Mouse (Mus musculus) ES-E14 (cell line): ENCODE data around the gene Hirip3. TPM values are rescaled to one million over a fixed set of nuclear protein-coding genes. Genes with fewer than 3 reads are reported as not detected.

Experiments used
- DNase-seq: peaks from one replicate; pipeline ENCODE4 v3.0.0-alpha.2; 2013; ENCODE audit warnings: low read depth, low spot score
- H3K27ac ChIP-seq: 2 replicates; pipeline ENCODE4 v1.5.1; 2012; ENCODE audit warnings: low read depth, mild to moderate bottlenecking, low read length, moderate library complexity, mixed read lengths; ENCODE audit not compliant: poor library complexity, insufficient read depth, severe bottlenecking
- H3K36me3 ChIP-seq: 2 replicates; pipeline ENCODE4 v1.6.1; 2012; ENCODE audit warnings: mild to moderate bottlenecking, low read length, moderate library complexity, mixed read lengths; ENCODE audit not compliant: control insufficient read depth, poor library complexity, insufficient read depth, severe bottlenecking
- H3K4me1 ChIP-seq, 2 experiments: fragments of 150-350 bp in 1 of 2; sonication (generic) in 1 of 2; 2 replicates each; pipeline ENCODE4 v1.6.1; 2012; ENCODE audit warnings: low read length in 2 of 2, mild to moderate bottlenecking in 1 of 2, mixed read lengths in 1 of 2; ENCODE audit not compliant: control insufficient read depth in 2 of 2, insufficient read depth in 2 of 2, poor library complexity in 1 of 2
- H3K4me3 ChIP-seq, 2 experiments: fragments of 150-350 bp in 1 of 2; sonication (generic) in 1 of 2; 2 replicates each; pipeline ENCODE4 v1.5.1; 2012; ENCODE audit warnings: low read length in 2 of 2, low read depth in 1 of 2, mild to moderate bottlenecking in 1 of 2, mixed read lengths in 1 of 2; ENCODE audit not compliant: insufficient read depth in 1 of 2, poor library complexity in 1 of 2, severe bottlenecking in 1 of 2
- H3K9ac ChIP-seq: 2 replicates; pipeline ENCODE4 v1.6.1; 2012; ENCODE audit warnings: low read depth, mild to moderate bottlenecking, low read length, mixed read lengths; ENCODE audit not compliant: poor library complexity, insufficient read depth, severe bottlenecking
- H3K9me3 ChIP-seq: fragments of 150-350 bp; sonication (generic); 2 replicates; pipeline ENCODE4 v1.6.1; 2012; ENCODE audit warnings: low read depth, mild to moderate bottlenecking, low read length; ENCODE audit not compliant: control insufficient read depth, insufficient read depth
- CHD2 ChIP-seq: IDR thresholded peaks from 2 replicates; pipeline ENCODE4 v1.6.1; 2014; ENCODE audit warnings: mild to moderate bottlenecking, low read depth, low read length, inconsistent platforms
- HCFC1 ChIP-seq: IDR thresholded peaks from 2 replicates; pipeline ENCODE4 v1.6.1; 2012; ENCODE audit warnings: low read length, inconsistent platforms, borderline replicate concordance; ENCODE audit not compliant: insufficient read depth
- MAFK ChIP-seq: IDR thresholded peaks from 2 replicates; pipeline ENCODE4 v1.6.1; 2014; ENCODE audit warnings: mild to moderate bottlenecking, low read depth, low read length, inconsistent platforms; ENCODE audit not compliant: insufficient read depth
- ZC3H11A ChIP-seq: IDR thresholded peaks from 2 replicates; pipeline ENCODE4 v1.6.1; 2012; ENCODE audit warnings: low read depth, mild to moderate bottlenecking, inconsistent platforms, low read length, borderline replicate concordance
- ZNF384 ChIP-seq: IDR thresholded peaks from 2 replicates; pipeline ENCODE4 v1.6.1; 2012; ENCODE audit warnings: low read depth, low read length, inconsistent platforms
- in situ Hi-C, 2 experiments: fragments of 600-800 bp; cut with MboI; formaldehyde crosslinking; loops; one replicate each; pipeline ENCODE4 v1.15.1; 2025; ENCODE audit warnings: low sequenced_read_pairs in 2 of 2, inconsistent platforms in 1 of 2; ENCODE audit not compliant: unreplicated experiment in 2 of 2
- total RNA-seq: library from RNA; depleted of rRNA; stranded (reverse); fragments of 300-350 nt; gene quantifications from 2 replicates; pipeline ENCODE4 v1.2.3, GENCODE M21; 2012

Gene Hirip3
- total RNA-seq, 1 experiment: 99.7 TPM

DNA sequence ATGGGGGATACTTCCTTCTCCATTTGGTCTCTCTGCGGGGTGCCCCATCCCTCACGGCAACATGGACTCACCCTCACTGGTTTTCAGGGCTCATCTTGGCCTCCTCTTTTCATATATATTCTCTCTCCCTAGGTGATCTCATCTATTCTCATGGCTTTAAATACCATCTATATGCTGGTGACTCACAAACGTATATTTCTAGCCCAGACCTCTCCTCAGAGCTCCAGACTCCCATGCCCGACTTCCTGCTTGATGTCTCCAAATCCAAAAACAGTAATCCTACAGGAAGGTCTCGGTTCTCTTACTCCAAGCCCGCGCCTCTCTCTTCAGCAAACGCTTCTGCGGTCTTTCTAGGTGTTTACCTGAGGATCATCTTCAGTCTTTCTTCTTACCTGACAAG is 18.5 kb upstream of the Hirip3 start:
- no peak overlapping the region for H3K4me3 ChIP-seq

GRCm38 (mm10) chr7:126845516-126845915 is 16.3 kb upstream of the Hirip3 start:
- H3K9me3 ChIP-seq: no peaks in the 10 kb centered on the region
- TF ChIP-seq HCFC1: no peak
- no peak for TF ChIP-seq CHD2
- no peak for TF ChIP-seq ZNF384
- no peak for TF ChIP-seq MAFK
- no peak overlapping the region for H3K9ac ChIP-seq
- no peak overlapping the region for H3K27ac ChIP-seq
- DNase-seq: no peak
- in situ Hi-C loops: no loop called here
- no peak overlapping the region for H3K4me3 ChIP-seq
- H3K36me3 ChIP-seq: no peaks in the 10 kb centered on the region
- peaks cover 0 to 2% of the 10 kb centered on the region in 2 experiments; a peak in 1 of 4 replicates for H3K4me1 ChIP-seq

More for the DNA sequence above, 18.5 kb upstream of the Hirip3 start:
- Histone ChIP-seq H3K36me3 (no peaks in the 10 kb centered on the region), H3K9ac (no peak overlapping the region), H3K4me1 (peaks cover 0 to 2% of the 10 kb centered on the region in 2 experiments; a peak in 1 of 4 replicates), H3K27ac (no peak overlapping the region), H3K9me3 (no peaks in the 10 kb centered on the region)
- no peak for DNase-seq
- no peak for TF ChIP-seq HCFC1
- no peak for TF ChIP-seq MAFK
- no peak for TF ChIP-seq ZNF384
- no peak for TF ChIP-seq ZC3H11A
- no peak for TF ChIP-seq CHD2
- in situ Hi-C loops: no loop called here

DNA sequence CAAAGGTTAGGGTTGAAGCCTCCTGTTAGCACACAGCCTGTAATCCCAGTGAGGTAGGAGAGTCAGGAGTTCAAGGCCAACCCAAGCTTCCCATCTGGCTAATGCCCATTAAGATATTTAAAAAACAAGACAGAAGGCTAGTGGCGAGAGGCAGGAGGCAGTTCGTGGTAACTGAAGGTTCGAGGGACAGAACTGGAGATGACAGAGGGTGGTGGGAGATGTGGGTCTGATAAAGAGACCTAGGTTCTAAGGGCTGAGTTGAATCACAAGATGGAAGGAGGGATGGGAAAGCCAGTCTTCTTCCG is 14.7 kb upstream of the Hirip3 start, which contains the start of gene Doc2a:
Gene Doc2a, plus strand, starts transcription at position 301 of the 305 bp plus-strand sequence.
- TF ChIP-seq HCFC1: no peak
- no peak for DNase-seq
- peaks cover 0 to 14% of the 10 kb centered on the region in 2 experiments; a peak in 2 of 4 replicates for H3K4me1 ChIP-seq
- in situ Hi-C loops: no loop called here
- H3K9me3 ChIP-seq: no peaks in the 10 kb centered on the region
- peaks cover 9% of the 10 kb centered on the region for H3K36me3 ChIP-seq
- peak within 1 kb of the TSS; percentile 63 to 80 for H3K4me3 ChIP-seq
- no peak within 1 kb of the TSS for H3K27ac ChIP-seq
- peak within 1 kb of the TSS; percentile 52 for H3K9ac ChIP-seq

DNA sequence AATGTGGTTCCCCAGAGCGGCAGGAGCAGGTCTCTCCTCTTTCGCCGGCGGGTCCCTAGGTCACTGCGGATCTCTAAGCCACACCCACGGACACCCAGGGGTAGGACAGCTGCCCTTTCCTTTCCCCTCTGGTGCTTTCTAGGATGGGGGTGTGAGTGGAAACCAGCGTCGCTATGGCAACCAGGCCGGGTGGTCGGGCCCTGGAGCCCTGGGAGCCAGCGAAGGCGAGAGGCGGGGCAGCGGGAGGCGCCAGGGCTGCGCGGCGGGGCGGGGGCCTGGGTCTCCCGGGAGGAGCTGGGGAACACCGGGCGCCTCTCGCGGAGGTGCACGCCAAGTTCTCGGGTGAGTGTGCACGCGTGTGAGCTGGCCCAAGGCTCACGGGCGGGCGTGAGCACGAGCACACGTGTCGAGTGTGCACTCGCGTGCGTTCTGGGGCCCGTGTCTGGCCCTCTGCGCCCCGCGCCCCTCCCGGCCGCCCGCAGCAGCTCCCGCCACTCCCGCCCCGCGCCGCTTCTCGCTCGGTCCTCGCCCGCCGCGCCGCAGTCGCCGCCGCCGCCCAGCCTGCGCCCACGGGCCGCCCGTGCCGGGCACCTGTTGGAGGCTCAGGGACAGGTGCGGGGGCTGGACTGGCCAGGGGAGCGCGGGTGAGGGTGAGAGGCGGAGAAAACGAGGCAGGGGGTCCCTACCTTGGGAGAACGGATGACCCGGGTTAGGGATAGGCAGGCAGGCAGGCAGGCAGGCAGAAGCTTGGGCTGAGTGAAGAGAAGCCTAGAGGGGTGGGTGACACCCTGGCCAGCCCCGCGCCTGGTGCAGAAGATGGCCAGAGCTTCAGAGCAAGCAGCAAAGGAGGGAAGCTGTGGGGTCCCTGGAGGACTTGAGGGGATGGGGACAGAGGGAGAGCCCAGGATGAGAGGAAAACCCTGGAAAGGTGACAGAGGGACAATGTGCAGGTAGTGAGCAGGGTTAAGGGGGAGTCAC is 14.1 kb upstream of the Hirip3 start:
- Histone ChIP-seq H3K4me3 (peak overlapping the region; percentile 63 to 80), H3K9me3 (no peaks in the 10 kb centered on the region), H3K9ac (peak overlapping the region; percentile 52), H3K4me1 (peaks cover 0 to 19% of the 10 kb centered on the region in 2 experiments; a peak in 2 of 4 replicates), H3K36me3 (peaks cover 14% of the 10 kb centered on the region), H3K27ac (no peak overlapping the region)
- in situ Hi-C loops: no loop called here
- TF ChIP-seq CHD2 (no peak), HCFC1 (no peak), ZC3H11A (no peak), ZNF384 (no peak), MAFK (no peak)
- no peak for DNase-seq
